Mouse (Mus musculus): ENCODE results near the gene Marco.

Marco gene

GRCm38 (mm10) chr1:120443228-120443639, 61.6 kb downstream of the Marco start:
- DNase-seq (ENCODE audit: low spot score in 2 of 2) = no peak

- DNase-seq (ENCODE audit: low spot score in 2 of 2) = no peak
Observed at GRCm38 (mm10) chr1:120441587-120441986, 63.2 kb downstream of the Marco start.

DNA sequence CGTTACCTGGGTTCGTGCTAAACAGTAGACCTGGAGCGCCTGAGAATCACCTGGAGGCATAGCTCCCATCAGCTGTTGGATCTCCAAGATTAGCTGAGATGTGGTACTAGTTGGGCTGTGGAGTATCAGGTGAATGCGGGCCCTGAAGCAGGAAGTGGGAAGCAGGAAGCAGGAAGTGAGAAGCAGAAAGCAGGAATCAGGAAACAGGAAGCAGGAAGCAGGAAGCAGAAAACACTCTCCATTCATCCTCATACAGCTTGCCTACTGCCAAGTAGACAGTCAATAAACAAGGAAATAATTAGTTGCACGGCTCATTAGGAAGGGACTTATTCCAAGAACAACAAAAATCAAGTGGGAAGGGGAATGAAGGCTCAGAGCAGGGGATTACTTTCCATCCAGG, 69.2 kb downstream of the Marco start:
- no peak for DNase-seq (ENCODE audit: low spot score in 2 of 2)

- no peak for DNase-seq (ENCODE audit: low spot score in 2 of 2)
Observed at GRCm38 (mm10) chr1:120430171-120430570, 74.7 kb downstream of the Marco start.

DNA sequence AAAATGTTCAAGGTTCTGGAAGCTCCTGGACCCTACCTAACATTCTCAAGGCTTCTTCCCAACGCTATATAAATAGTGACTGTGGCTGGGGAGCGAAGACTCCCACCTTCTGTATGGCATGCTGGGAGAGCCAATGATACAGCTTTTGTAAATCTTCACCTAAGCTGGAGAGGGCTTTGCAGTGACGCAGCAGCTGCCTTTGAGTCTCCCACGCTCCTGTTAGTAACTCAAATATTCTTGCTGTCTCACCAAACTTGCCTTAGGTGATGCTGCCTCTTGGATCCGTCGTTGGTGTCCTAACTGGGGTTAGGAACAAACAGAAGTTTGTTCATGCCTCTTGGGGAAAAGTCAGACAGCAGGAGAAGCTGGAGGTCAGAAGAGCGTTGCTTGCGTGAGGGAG, 79.2 kb downstream of the Marco start:
- DNase-seq (ENCODE audit: low spot score in 2 of 2) = no peak
